7 mouse cellular contexts compared by ENCODE assay signal in genomic region chr11:69398486-69399200, GRCm38 (mm10). TPM values are rescaled to one million over a fixed set of nuclear protein-coding genes. Genes with fewer than 3 reads are reported as not detected.
DNase-seq lines count a peak whose midpoint lies in the region; ATAC-seq and TF ChIP-seq lines count a peak whose summit lies in the region.

No protein-coding gene starts in this region.

- peak overlapping the region; percentile 70; the same call in 1 of the 2 replicates for H3K4me3 ChIP-seq in layer of hippocampus, adult 2 months
- H3K4me3 ChIP-seq in hindbrain, embryonic 13.5 days, result no peak overlapping the region
- no peak overlapping the region; the same call in 1 of the 2 replicates for H3K4me3 ChIP-seq in midbrain, embryonic 14.5 days (replicated peaks; ENCODE audit: low read depth, low read length)

- peaks cover 42% of the 10 kb centered on the region for H3K4me1 ChIP-seq in hindbrain, embryonic 13.5 days (replicated peaks)
- peaks cover 17% of the 10 kb centered on the region; the same call in 1 of the 2 replicates for H3K4me1 ChIP-seq in midbrain, embryonic 14.5 days (ENCODE audit: control insufficient read depth, insufficient read depth, low read length)

- TF ChIP-seq CTCF in layer of hippocampus, adult 2 months (conservative IDR thresholded peaks at IDR 0.05), result no peak

- no peaks in the 10 kb centered on the region for H3K9me3 ChIP-seq in hindbrain, embryonic 13.5 days
- H3K9me3 ChIP-seq in midbrain, embryonic 14.5 days (ENCODE audit: control insufficient read depth, low read length), result no peaks in the 10 kb centered on the region

- H3K4me2 ChIP-seq in hindbrain, embryonic 13.5 days, result peak overlapping the region; percentile 80
- 0 out of 2 replicates have a peak overlapping the region, but pooled peaks have one; percentile 10 for H3K4me2 ChIP-seq in midbrain, embryonic 14.5 days (ENCODE audit: low read length)

- H3K27me3 ChIP-seq in hindbrain, embryonic 13.5 days, result peaks cover 27% of the 10 kb centered on the region
- H3K27me3 ChIP-seq in midbrain, embryonic 14.5 days (ENCODE audit: control insufficient read depth, insufficient read depth, low read length), result no peaks in the 10 kb centered on the region

- H3K36me3 ChIP-seq in hindbrain, embryonic 13.5 days, result peaks cover 59% of the 10 kb centered on the region
- peaks cover 58% of the 10 kb centered on the region for H3K36me3 ChIP-seq in midbrain, embryonic 14.5 days (ENCODE audit: control insufficient read depth, insufficient read depth, low read length)

- H3K27ac ChIP-seq in layer of hippocampus, adult 2 months, result peak overlapping the region; percentile 98
- H3K27ac ChIP-seq in hindbrain, embryonic 13.5 days, result peak overlapping the region; percentile 67; the same call in 1 of the 2 replicates
- H3K27ac ChIP-seq in midbrain, embryonic 14.5 days (replicated peaks; ENCODE audit: low read depth, low read length), result no peak overlapping the region

- H3K9ac ChIP-seq in hindbrain, embryonic 13.5 days, result 0 out of 2 replicates have a peak overlapping the region, but pooled peaks have one; percentile 87
- H3K9ac ChIP-seq in midbrain, embryonic 14.5 days (replicated peaks; ENCODE audit: low read length), result no peak overlapping the region

- DNase-seq in layer of hippocampus, adult 2 months (ENCODE audit: low spot score in 2 of 2), result no peak
- no peak for DNase-seq in layer of hippocampus, adult 11-12 months (ENCODE audit: low spot score)
- peak; percentile 52 for DNase-seq in embryo, embryonic 11 days
- no peak for DNase-seq in midbrain, embryonic 14.5 days
- DNase-seq in ovary, adult 18-20 months (ENCODE audit: low spot score), result no peak

- 18% methylated on average over 21 of the region's 21 CpGs for WGBS in hindbrain, embryonic 13.5 days
- WGBS in midbrain, embryonic 14.5 days, result 18% methylated on average over 21 of the region's 21 CpGs

- no peak for ATAC-seq in hindbrain, embryonic 13.5 days (ENCODE audit: low FRiP score)
- no peak for ATAC-seq in midbrain, embryonic 14.5 days (ENCODE audit: low FRiP score, low TSS enrichment)
- ATAC-seq in monocyte, adult 5-6 weeks (replicated peaks; ENCODE audit: insufficient number of reproducible peaks, low FRiP score, low TSS enrichment, poor library complexity, severe bottlenecking), result no peak

RNA-seq across cellular contexts. Expression of gene Tmem88, which starts 0.6 kb away (rescaled TPM):
- total RNA-seq in layer of hippocampus, adult 2 months (2021), result 1 to 10 TPM; 2.6 to 5.0 TPM
- 7.1 and 8.7 TPM in 2 replicates for polyA plus RNA-seq in hindbrain, embryonic 13.5 days (2015; fragmentation: Nextera tagmentation; extraction: Ambion mirVana)
- 2.6 and 4.9 TPM in 2 replicates for polyA plus RNA-seq in midbrain, embryonic 14.5 days (2014; fragmentation: Nextera tagmentation; extraction: Ambion mirVana)
- total RNA-seq in monocyte, adult 5-6 weeks (2017), result 3.1 to 3.8 TPM in 2 of 3 replicates, not detected in the other

RNA-seq across cellular contexts. Expression of gene Cyb5d1, which starts 3.2 kb away (rescaled TPM):
- 10 to 100 TPM; 43.6 to 45.0 TPM for total RNA-seq in layer of hippocampus, adult 2 months (2021)
- 34.9 and 35.5 TPM in 2 replicates for polyA plus RNA-seq in hindbrain, embryonic 13.5 days (2015; fragmentation: Nextera tagmentation; extraction: Ambion mirVana)
- polyA plus RNA-seq in midbrain, embryonic 14.5 days (2014; fragmentation: Nextera tagmentation; extraction: Ambion mirVana), result 17.0 and 24.8 TPM in 2 replicates
- 19.2 to 55.3 TPM (median 20.9 TPM) in 3 replicates for total RNA-seq in monocyte, adult 5-6 weeks (2017)

RNA-seq across cellular contexts. Expression of gene Naa38, which starts 3.4 kb away (rescaled TPM):
- total RNA-seq in layer of hippocampus, adult 2 months (2021), result 100 to 1,000 TPM; 109 to 127 TPM
- 103 and 105 TPM in 2 replicates for polyA plus RNA-seq in hindbrain, embryonic 13.5 days (2015; fragmentation: Nextera tagmentation; extraction: Ambion mirVana)
- 97.6 and 123 TPM in 2 replicates for polyA plus RNA-seq in midbrain, embryonic 14.5 days (2014; fragmentation: Nextera tagmentation; extraction: Ambion mirVana)
- 51.4 to 93.3 TPM (median 54.6 TPM) in 3 replicates for total RNA-seq in monocyte, adult 5-6 weeks (2017)

RNA-seq across cellular contexts. Expression of gene Kdm6b, which starts 14.8 kb away (rescaled TPM):
- 10 to 100 TPM; 34.3 to 40.9 TPM for total RNA-seq in layer of hippocampus, adult 2 months (2021)
- 50.6 and 51.3 TPM in 2 replicates for polyA plus RNA-seq in hindbrain, embryonic 13.5 days (2015; fragmentation: Nextera tagmentation; extraction: Ambion mirVana)
- 41.1 and 41.2 TPM in 2 replicates for polyA plus RNA-seq in midbrain, embryonic 14.5 days (2014; fragmentation: Nextera tagmentation; extraction: Ambion mirVana)
- total RNA-seq in monocyte, adult 5-6 weeks (2017), result 14.3 to 27.5 TPM (median 16.8 TPM) in 3 replicates

RNA-seq across cellular contexts. Expression of gene Chd3, which starts 29.4 kb away (rescaled TPM):
- total RNA-seq in layer of hippocampus, adult 2 months (2021), result 100 to 1,000 TPM; 541 to 561 TPM
- 92.4 and 93.5 TPM in 2 replicates for polyA plus RNA-seq in hindbrain, embryonic 13.5 days (2015; fragmentation: Nextera tagmentation; extraction: Ambion mirVana)
- polyA plus RNA-seq in midbrain, embryonic 14.5 days (2014; fragmentation: Nextera tagmentation; extraction: Ambion mirVana), result 77.5 and 80.8 TPM in 2 replicates
- total RNA-seq in monocyte, adult 5-6 weeks (2017), result 76.7 to 192 TPM (median 86.2 TPM) in 3 replicates
